Mouse (Mus musculus) embryonic facial prominence, embryonic 12.5 days (tissue): ENCODE measurements at regions not wholly inside any gene's neighbourhood (a gene's known extent, or its start where the extent isn't known, plus 50 kb on each side); places are given as distances from the start of the nearest gene placed in this dataset.
"Not testable (repeated sequence)": the region's sequence is repeated elsewhere in the genome, so short reads cannot be mapped to it uniquely, and the experiment has no call there.

Experiments used
- ATAC-seq: fragments of 200-750 bp; cut with Nextera tagmentation; 2 replicates; pipeline ENCODE4 v1.8.0; 2017; ENCODE audit not compliant: insufficient number of reproducible peaks, insufficient read depth, low FRiP score, low TSS enrichment
- H3K27ac ChIP-seq: fragments of 300-500 bp; sonication (generic); 2 replicates; pipeline ENCODE4 v1.5.1; 2016; ENCODE audit warnings: mild to moderate bottlenecking
- H3K27me3 ChIP-seq: fragments of 300-500 bp; sonication (generic); 2 replicates; pipeline ENCODE4 v1.6.1; 2016; ENCODE audit warnings: mild to moderate bottlenecking, moderate library complexity
- H3K36me3 ChIP-seq: fragments of 300-500 bp; sonication (generic); 2 replicates; pipeline ENCODE4 v1.6.1; 2016; ENCODE audit warnings: mild to moderate bottlenecking
- H3K4me1 ChIP-seq: fragments of 300-500 bp; sonication (generic); 2 replicates; pipeline ENCODE4 v1.6.1; 2016
- H3K4me2 ChIP-seq: fragments of 300-500 bp; sonication (generic); replicated peaks from 2 replicates; pipeline ENCODE4 v1.6.1; 2016; ENCODE audit warnings: mild to moderate bottlenecking, moderate library complexity
- H3K4me3 ChIP-seq: fragments of 300-500 bp; sonication (generic); 2 replicates; pipeline ENCODE4 v1.5.1; 2016; ENCODE audit warnings: mild to moderate bottlenecking
- H3K9ac ChIP-seq: fragments of 300-500 bp; sonication (generic); 2 replicates; pipeline ENCODE4 v1.6.1; 2016; ENCODE audit warnings: mild to moderate bottlenecking, moderate library complexity
- H3K9me3 ChIP-seq: fragments of 300-500 bp; sonication (generic); 2 replicates; pipeline ENCODE4 v1.6.1; 2016; ENCODE audit warnings: mild to moderate bottlenecking, moderate library complexity
- WGBS: fragments of 180-500 bp; shearing (Covaris S2); methylation state at CpG from one replicate; pipeline ENCODE4 v1.1.7; 2016; 5-methylcytosine and 5-hydroxymethylcytosine counted together

- Histone ChIP-seq H3K4me3 (no peak overlapping the region), H3K4me1 (no peaks in the 10 kb centered on the region), H3K4me2 (no peak overlapping the region), H3K36me3 (no peaks in the 10 kb centered on the region), H3K9ac (no peak overlapping the region), H3K27ac (no peak overlapping the region), H3K27me3 (no peaks in the 10 kb centered on the region), H3K9me3 (no peaks in the 10 kb centered on the region)
- 57% methylated on average over 3 of the region's 3 CpGs for WGBS
- no peak for ATAC-seq
Measured at GRCm38 (mm10) chr3:124067061-124067460, 253.6 kb upstream of the Tram1l1 start.

- no peak for ATAC-seq
- no peak overlapping the region for H3K4me2 ChIP-seq
- no peak overlapping the region for H3K27ac ChIP-seq
- H3K4me3 ChIP-seq, result no peak overlapping the region
- 87% methylated on average over 2 of the region's 2 CpGs for WGBS
- no peak overlapping the region for H3K9ac ChIP-seq
- no peaks in the 10 kb centered on the region for H3K27me3 ChIP-seq
- H3K9me3 ChIP-seq, result no peaks in the 10 kb centered on the region
- no peaks in the 10 kb centered on the region for H3K36me3 ChIP-seq
- H3K4me1 ChIP-seq, result no peaks in the 10 kb centered on the region
Measured at GRCm38 (mm10) chr3:124067538-124067937, 253.1 kb upstream of the Tram1l1 start.

GRCm38 (mm10) chr3:124067971-124068370 is 252.7 kb upstream of the Tram1l1 start:
- ATAC-seq, result no peak
- no peaks in the 10 kb centered on the region for H3K9me3 ChIP-seq
- H3K27me3 ChIP-seq, result no peaks in the 10 kb centered on the region
- H3K4me2 ChIP-seq, result no peak overlapping the region
- H3K9ac ChIP-seq, result no peak overlapping the region
- H3K27ac ChIP-seq, result no peak overlapping the region
- no peaks in the 10 kb centered on the region for H3K36me3 ChIP-seq
- no peak overlapping the region for H3K4me3 ChIP-seq
- H3K4me1 ChIP-seq, result no peaks in the 10 kb centered on the region
- 69% methylated on average over 1 of the region's 1 CpGs for WGBS

GRCm38 (mm10) chr3:124069182-124069581 is 251.5 kb upstream of the Tram1l1 start:
- no peaks in the 10 kb centered on the region for H3K36me3 ChIP-seq
- H3K27me3 ChIP-seq, result no peaks in the 10 kb centered on the region
- no peak overlapping the region for H3K27ac ChIP-seq
- no peak overlapping the region for H3K4me3 ChIP-seq
- ATAC-seq, result no peak
- 78% methylated on average over 1 of the region's 1 CpGs for WGBS
- H3K4me2 ChIP-seq, result no peak overlapping the region
- H3K9ac ChIP-seq, result no peak overlapping the region
- H3K9me3 ChIP-seq, result no peaks in the 10 kb centered on the region
- no peaks in the 10 kb centered on the region for H3K4me1 ChIP-seq

GRCm38 (mm10) chr3:124075974-124076606 is 244.6 kb upstream of the Tram1l1 start:
- no peak for ATAC-seq
- no peaks in the 10 kb centered on the region for H3K27me3 ChIP-seq
- H3K4me2 ChIP-seq, result no peak overlapping the region
- WGBS, result 69% methylated on average over 6 of the region's 6 CpGs
- no peak overlapping the region for H3K4me3 ChIP-seq
- H3K27ac ChIP-seq, result no peak overlapping the region
- no peaks in the 10 kb centered on the region for H3K36me3 ChIP-seq
- H3K4me1 ChIP-seq, result no peaks in the 10 kb centered on the region
- no peaks in the 10 kb centered on the region for H3K9me3 ChIP-seq
- no peak overlapping the region for H3K9ac ChIP-seq

- no peaks in the 10 kb centered on the region for H3K9me3 ChIP-seq
- H3K27me3 ChIP-seq, result no peaks in the 10 kb centered on the region
- WGBS, result 72% methylated on average over 9 of the region's 9 CpGs
- no peak overlapping the region for H3K4me3 ChIP-seq
- no peaks in the 10 kb centered on the region for H3K36me3 ChIP-seq
- no peak overlapping the region for H3K27ac ChIP-seq
- H3K4me1 ChIP-seq, result no peaks in the 10 kb centered on the region
- no peak overlapping the region for H3K4me2 ChIP-seq
- ATAC-seq, result no peak
- H3K9ac ChIP-seq, result no peak overlapping the region
Measured at GRCm38 (mm10) chr3:124092404-124093121, 228.1 kb upstream of the Tram1l1 start.

- Histone ChIP-seq H3K36me3 (no peaks in the 10 kb centered on the region), H3K27me3 (no peaks in the 10 kb centered on the region), H3K27ac (no peak overlapping the region), H3K9me3 (no peaks in the 10 kb centered on the region), H3K4me2 (no peak overlapping the region), H3K4me1 (no peaks in the 10 kb centered on the region), H3K4me3 (no peak overlapping the region), H3K9ac (no peak overlapping the region)
- ATAC-seq, result no peak
- 66% methylated on average over 1 of the region's 1 CpGs for WGBS
Measured at GRCm38 (mm10) chr3:124113995-124114394, 206.7 kb upstream of the Tram1l1 start.

GRCm38 (mm10) chr3:124156255-124156654 is 164.4 kb upstream of the Tram1l1 start:
- no peak for ATAC-seq
- Histone ChIP-seq H3K27me3 (no peaks in the 10 kb centered on the region), H3K4me1 (no peaks in the 10 kb centered on the region), H3K4me2 (no peak overlapping the region), H3K9ac (no peak overlapping the region), H3K36me3 (no peaks in the 10 kb centered on the region), H3K27ac (no peak overlapping the region), H3K4me3 (no peak overlapping the region), H3K9me3 (no peaks in the 10 kb centered on the region)
- WGBS, result 79% methylated on average over 2 of the region's 2 CpGs

- Histone ChIP-seq H3K27ac (no peak overlapping the region), H3K4me2 (no peak overlapping the region), H3K4me1 (no peaks in the 10 kb centered on the region), H3K9ac (no peak overlapping the region), H3K27me3 (no peaks in the 10 kb centered on the region), H3K36me3 (no peaks in the 10 kb centered on the region), H3K9me3 (no peaks in the 10 kb centered on the region), H3K4me3 (no peak overlapping the region)
- ATAC-seq, result no peak
- WGBS, result 79% methylated on average over 6 of the region's 6 CpGs
Measured at GRCm38 (mm10) chr3:124157858-124158655, 162.6 kb upstream of the Tram1l1 start.

- H3K9me3 ChIP-seq, H3K27me3 ChIP-seq, ATAC-seq, H3K4me2 ChIP-seq, H3K27ac ChIP-seq, H3K9ac ChIP-seq, H3K4me1 ChIP-seq, H3K4me3 ChIP-seq, H3K36me3 ChIP-seq: not testable (repeated sequence)
- WGBS, result 51% methylated on average over 6 of the region's 6 CpGs
Measured at GRCm38 (mm10) chr3:124193331-124193730, 127.3 kb upstream of the Tram1l1 start.

- not testable (repeated sequence) for H3K4me2 ChIP-seq, H3K27me3 ChIP-seq, H3K4me1 ChIP-seq, H3K36me3 ChIP-seq, H3K9ac ChIP-seq, H3K4me3 ChIP-seq, H3K27ac ChIP-seq, H3K9me3 ChIP-seq, ATAC-seq
- 61% methylated on average over 9 of the region's 9 CpGs for WGBS
Measured at GRCm38 (mm10) chr3:124200226-124200940, 120.3 kb upstream of the Tram1l1 start.
